Mouse (Mus musculus) intestine, postnatal 0 days (tissue): Measurements from ENCODE around the gene Pacsin2. TPM values are rescaled to one million over a fixed set of nuclear protein-coding genes. Genes with fewer than 3 reads are reported as not detected.

Source experiments
- ATAC-seq: fragments of 200-750 bp; cut with Nextera tagmentation; 2 replicates; pipeline ENCODE4 v1.8.0; 2017; ENCODE audit warnings: mild to moderate bottlenecking, moderate TSS enrichment, moderate library complexity
- H3K27ac ChIP-seq: fragments of 300-500 bp; sonication (generic); 2 replicates; pipeline ENCODE4 v1.5.1; 2014; ENCODE audit warnings: mild to moderate bottlenecking, low read depth, low read length, moderate library complexity
- H3K27me3 ChIP-seq: fragments of 300-500 bp; sonication (generic); replicated peaks from 2 replicates; pipeline ENCODE4 v1.6.1; 2014; ENCODE audit warnings: low read length, mixed read lengths; ENCODE audit not compliant: control insufficient read depth, insufficient read depth
- H3K36me3 ChIP-seq: fragments of 300-500 bp; sonication (generic); 2 replicates; pipeline ENCODE4 v1.6.1; 2014; ENCODE audit warnings: mild to moderate bottlenecking, moderate library complexity; ENCODE audit not compliant: control insufficient read depth, insufficient read depth
- H3K4me1 ChIP-seq: fragments of 300-500 bp; sonication (generic); replicated peaks from 2 replicates; pipeline ENCODE4 v1.6.1; 2014; ENCODE audit warnings: antibody characterized with exemption, low read length, mixed read lengths; ENCODE audit not compliant: control insufficient read depth, insufficient read depth
- H3K4me2 ChIP-seq: fragments of 300-500 bp; sonication (generic); replicated peaks from 2 replicates; pipeline ENCODE4 v1.6.1; 2014; ENCODE audit warnings: low read depth, mild to moderate bottlenecking, moderate library complexity
- H3K4me3 ChIP-seq: fragments of 300-500 bp; sonication (generic); 2 replicates; pipeline ENCODE4 v1.5.1; 2014; ENCODE audit warnings: low read depth, low read length
- H3K9ac ChIP-seq: fragments of 300-500 bp; sonication (generic); 2 replicates; pipeline ENCODE4 v1.6.1; 2014; ENCODE audit warnings: mild to moderate bottlenecking, low read depth, low read length
- H3K9me3 ChIP-seq: fragments of 300-500 bp; sonication (generic); 2 replicates; pipeline ENCODE4 v1.6.1; 2016; ENCODE audit warnings: mixed run types; ENCODE audit not compliant: control insufficient read depth
- CTCF ChIP-seq: sonication (generic); IDR thresholded peaks from 2 replicates; pipeline ENCODE4 v1.5.1; 2016; ENCODE audit warnings: low read depth, mild to moderate bottlenecking, control low read depth, antibody characterized with exemption, moderate library complexity
- WGBS: fragments of 180-500 bp; shearing (Covaris S2); extraction: QIAGEN DNeasy Blood & Tissue Kit; methylation state at CpG from one replicate; pipeline ENCODE4 v1.1.7; 2014; 5-methylcytosine and 5-hydroxymethylcytosine counted together
- polyA plus RNA-seq: library from polyadenylated mRNA; unstranded; fragments of >200 nt; fragmentation: Nextera tagmentation; extraction: Ambion mirVana; gene quantifications from 2 replicates; pipeline ENCODE4 v1.2.1, GENCODE M21; 2015

The Pacsin2 gene
- polyA plus RNA-seq, 1 experiment from 2014 or later, result 40.9 TPM

DNA sequence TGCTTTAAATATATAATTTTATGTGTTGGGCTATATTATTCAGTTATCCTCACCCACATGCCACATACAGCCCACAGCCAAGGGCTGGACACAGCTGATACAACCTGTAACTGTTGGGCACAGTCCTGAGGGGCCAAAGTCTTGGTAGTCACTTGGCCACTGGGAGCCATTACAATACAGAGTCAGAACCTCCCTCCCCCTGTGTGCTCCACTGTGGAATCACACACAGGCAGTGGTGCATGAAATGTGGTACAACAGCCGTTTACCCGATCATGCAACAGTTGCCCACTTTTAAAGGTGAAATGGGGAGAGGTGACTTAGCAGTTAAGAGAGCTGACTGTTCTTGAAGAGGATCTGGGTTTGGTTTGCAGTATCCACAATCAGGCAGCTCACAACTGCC, 14.4 kb downstream of the Pacsin2 start:
- Histone ChIP-seq H3K4me2 (no peak overlapping the region), H3K9ac (no peak overlapping the region), H3K9me3 (no peaks in the 10 kb centered on the region), H3K27me3 (no peaks in the 10 kb centered on the region), H3K4me1 (peaks cover 49% of the 10 kb centered on the region), H3K36me3 (no peaks in the 10 kb centered on the region), H3K4me3 (no peak overlapping the region), H3K27ac (no peak overlapping the region)
- ATAC-seq, result no peak
- no peak for TF ChIP-seq CTCF
- 100% methylated on average over 2 of the region's 2 CpGs for WGBS

DNA sequence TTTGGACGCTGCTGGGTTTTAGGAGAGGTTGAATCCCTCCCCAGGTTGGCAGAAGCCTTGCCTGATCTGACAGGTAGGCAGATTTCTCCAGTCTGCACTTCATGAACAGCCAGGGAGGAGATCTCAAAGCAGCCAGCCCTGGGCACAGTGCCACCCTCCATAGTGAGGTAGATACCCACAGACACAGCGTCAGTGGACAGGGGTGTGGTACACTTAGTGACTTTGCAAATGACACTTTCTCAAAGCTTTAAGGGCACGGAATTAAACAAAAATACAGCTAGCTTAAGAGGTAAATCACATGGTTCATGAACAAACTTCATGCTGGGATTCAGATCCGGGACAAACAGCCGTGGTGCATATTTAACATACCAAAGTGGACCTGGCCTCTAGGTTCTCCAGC, 15.8 kb downstream of the Pacsin2 start:
- no peak for TF ChIP-seq CTCF
- Histone ChIP-seq H3K4me1 (peaks cover 49% of the 10 kb centered on the region), H3K27me3 (no peaks in the 10 kb centered on the region), H3K4me3 (no peak overlapping the region), H3K9ac (no peak overlapping the region), H3K36me3 (no peaks in the 10 kb centered on the region), H3K9me3 (no peaks in the 10 kb centered on the region), H3K4me2 (no peak overlapping the region), H3K27ac (no peak overlapping the region)
- 53% methylated on average over 5 of the region's 5 CpGs for WGBS
- no peak for ATAC-seq

DNA sequence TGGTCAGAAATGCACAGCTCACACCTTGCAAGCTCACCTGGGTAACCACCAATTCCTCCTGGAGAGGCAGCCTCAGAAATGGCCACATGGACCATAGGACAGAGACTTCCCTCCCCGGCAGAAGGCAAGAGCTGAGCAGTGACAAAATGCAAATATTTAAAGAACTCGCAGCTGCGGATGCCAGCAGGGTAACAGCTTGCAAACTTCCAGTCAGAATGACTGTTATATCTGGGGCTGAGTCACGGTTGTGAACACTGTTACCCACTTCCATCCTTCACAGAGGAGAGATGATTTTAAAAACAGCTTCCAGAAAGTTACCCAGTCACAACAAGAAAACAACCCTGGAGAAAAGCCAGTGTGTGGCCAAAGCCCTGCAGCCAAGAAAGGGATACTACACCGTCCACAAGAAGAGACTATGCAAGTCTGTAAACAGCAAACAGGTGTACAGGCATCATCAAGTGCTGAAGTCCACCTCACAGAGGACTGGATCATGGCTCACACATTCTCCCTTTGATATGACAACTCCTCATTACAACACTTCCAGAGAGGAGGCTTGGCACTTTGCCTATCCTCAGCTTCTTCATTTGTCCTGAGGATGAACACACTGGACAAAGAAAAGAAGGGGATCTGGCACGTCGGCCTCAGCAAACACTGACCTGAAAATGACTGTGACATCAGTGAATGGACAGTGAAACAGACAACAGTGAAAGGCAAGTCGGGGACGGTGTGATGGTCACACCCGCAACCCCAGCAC, 16.4 kb downstream of the Pacsin2 start:
- Histone ChIP-seq H3K4me2 (no peak overlapping the region), H3K9me3 (no peaks in the 10 kb centered on the region), H3K9ac (no peak overlapping the region), H3K4me1 (peaks cover 50% of the 10 kb centered on the region), H3K27ac (peak overlapping the region; percentile 36; the same call in 1 of the 2 replicates), H3K4me3 (no peak overlapping the region), H3K36me3 (no peaks in the 10 kb centered on the region), H3K27me3 (no peaks in the 10 kb centered on the region)
- 0 out of 2 replicates have a peak, but pooled peaks have one; percentile 3 for TF ChIP-seq CTCF
- 32% methylated on average over 10 of the region's 10 CpGs for WGBS
- no peak for ATAC-seq

DNA sequence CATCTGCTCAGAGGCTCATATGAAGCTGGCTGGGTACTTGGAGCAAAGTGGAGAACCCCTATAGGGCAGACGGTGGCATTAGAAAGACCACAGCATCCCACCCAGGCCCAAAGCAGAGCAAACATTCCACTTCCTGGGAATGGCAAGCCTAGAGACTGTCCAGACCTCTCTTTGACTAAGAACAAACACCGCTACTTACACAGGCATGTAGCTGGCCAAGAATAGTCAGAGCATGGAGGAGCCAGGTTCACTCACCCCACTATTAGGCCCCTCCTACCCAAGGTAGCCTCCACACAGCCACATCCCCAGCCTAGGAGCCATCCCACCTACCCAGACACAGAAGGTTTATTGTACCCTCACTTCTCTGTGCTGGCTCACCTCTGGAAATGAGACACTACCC, 18.5 kb downstream of the Pacsin2 start:
- no peak overlapping the region for H3K9ac ChIP-seq
- no peak overlapping the region for H3K4me2 ChIP-seq
- 66% methylated on average over 2 of the region's 2 CpGs for WGBS
- H3K27ac ChIP-seq, result 0 out of 2 replicates have a peak overlapping the region, but pooled peaks have one; percentile 35
- no peaks in the 10 kb centered on the region for H3K27me3 ChIP-seq
- TF ChIP-seq CTCF, result no peak
- peaks cover 33% of the 10 kb centered on the region for H3K4me1 ChIP-seq
- H3K9me3 ChIP-seq, result no peaks in the 10 kb centered on the region
- H3K36me3 ChIP-seq, result no peaks in the 10 kb centered on the region
- no peak overlapping the region for H3K4me3 ChIP-seq
- ATAC-seq, result no peak

DNA sequence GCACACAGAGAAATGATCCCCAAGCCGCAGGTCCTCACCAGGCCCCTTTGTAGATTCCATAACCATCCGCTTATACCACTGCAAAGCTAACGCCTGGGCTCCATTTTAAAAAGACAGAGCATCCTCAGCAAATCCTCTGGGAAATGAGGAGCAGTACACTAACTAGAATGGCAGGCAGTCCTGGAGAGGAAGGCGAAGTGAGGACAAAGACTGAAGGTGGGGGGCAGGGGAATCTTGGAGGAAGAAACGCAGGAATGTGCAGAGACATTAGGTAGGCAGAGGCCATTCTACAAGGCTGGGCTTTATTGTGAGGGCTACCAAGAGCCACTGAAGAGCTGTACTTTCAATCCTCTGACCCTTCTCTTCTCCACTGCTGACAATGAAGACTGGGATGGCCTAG, 19.0 kb downstream of the Pacsin2 start:
- Histone ChIP-seq H3K27ac (peak overlapping the region; percentile 35; the same call in 1 of the 2 replicates), H3K36me3 (no peaks in the 10 kb centered on the region), H3K4me3 (no peak overlapping the region), H3K4me2 (no peak overlapping the region), H3K9me3 (no peaks in the 10 kb centered on the region), H3K4me1 (peaks cover 29% of the 10 kb centered on the region), H3K9ac (no peak overlapping the region), H3K27me3 (no peaks in the 10 kb centered on the region)
- 65% methylated on average over 5 of the region's 5 CpGs for WGBS
- no peak for ATAC-seq
- TF ChIP-seq CTCF, result no peak

DNA sequence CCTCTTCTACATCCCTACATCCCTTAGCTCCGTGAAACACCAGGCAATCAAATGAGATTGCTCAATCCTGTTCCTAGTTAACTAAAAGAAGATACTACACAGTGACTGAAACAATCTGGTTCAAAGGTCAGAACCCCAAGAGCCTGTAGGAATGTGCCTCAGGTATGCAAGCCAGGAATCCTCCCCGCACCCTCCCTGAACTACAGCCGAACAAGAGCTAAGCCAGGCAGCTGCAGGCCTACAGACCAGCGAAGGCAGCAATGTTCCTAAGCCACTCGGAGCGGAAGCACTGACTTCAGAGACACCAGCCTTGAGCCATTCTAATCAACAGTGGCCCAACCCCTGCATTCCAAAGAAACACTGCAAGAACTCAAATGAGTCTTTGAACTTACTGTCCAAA, 20.0 kb downstream of the Pacsin2 start:
- ATAC-seq, result peak; percentile 76
- WGBS, result 35% methylated on average over 6 of the region's 6 CpGs
- H3K4me2 ChIP-seq, result 0 out of 2 replicates have a peak overlapping the region, but pooled peaks have one; percentile 1
- no peak for TF ChIP-seq CTCF
- H3K4me3 ChIP-seq, result no peak overlapping the region
- H3K9ac ChIP-seq, result no peak overlapping the region
- H3K27ac ChIP-seq, result peak overlapping the region; percentile 15; the same call in 1 of the 2 replicates
- peaks cover 27% of the 10 kb centered on the region for H3K4me1 ChIP-seq
- no peaks in the 10 kb centered on the region for H3K9me3 ChIP-seq
- no peaks in the 10 kb centered on the region for H3K27me3 ChIP-seq
- H3K36me3 ChIP-seq, result no peaks in the 10 kb centered on the region
